Mouse (Mus musculus): ENCODE results near the gene Dlg2. TPM values are rescaled to one million over a fixed set of nuclear protein-coding genes. Genes with fewer than 3 reads are reported as not detected.

The Dlg2 gene
- polyA plus RNA-seq, 1 experiment from 2014 or later, result 6.3 TPM

GRCm38 (mm10) chr7:92095198-92095597, 1618.7 kb downstream of the Dlg2 start:
- no peak overlapping the region for H3K9ac ChIP-seq (ENCODE audit: low read length)
- no peaks in the 10 kb centered on the region for H3K4me1 ChIP-seq (replicated peaks; ENCODE audit: control insufficient read depth, insufficient read depth, low read length)
- no peak overlapping the region for H3K4me2 ChIP-seq (ENCODE audit: low read length)
- H3K27me3 ChIP-seq (replicated peaks; ENCODE audit: control insufficient read depth, insufficient read depth, low read length), result no peaks in the 10 kb centered on the region
- WGBS, result 71% methylated on average over 3 of the region's 3 CpGs
- no peaks in the 10 kb centered on the region for H3K9me3 ChIP-seq (ENCODE audit: control insufficient read depth, low read length)
- no peak for DNase-seq (ENCODE audit: low spot score)
- H3K36me3 ChIP-seq (ENCODE audit: control insufficient read depth, insufficient read depth, low read length), result no peaks in the 10 kb centered on the region
- H3K4me3 ChIP-seq (ENCODE audit: low read depth, low read length), result no peak overlapping the region
- ATAC-seq (replicated peaks; ENCODE audit: low FRiP score, low TSS enrichment, low read depth), result no peak
- no peak overlapping the region for H3K27ac ChIP-seq (ENCODE audit: low read depth)

- ATAC-seq (replicated peaks; ENCODE audit: low FRiP score, low TSS enrichment, low read depth) (no peak), DNase-seq (ENCODE audit: low spot score) (no peak)
- Histone ChIP-seq H3K36me3 (ENCODE audit: control insufficient read depth, insufficient read depth, low read length) (no peaks in the 10 kb centered on the region), H3K27ac (ENCODE audit: low read depth) (no peak overlapping the region), H3K4me2 (ENCODE audit: low read length) (no peak overlapping the region), H3K9ac (ENCODE audit: low read length) (no peak overlapping the region), H3K9me3 (ENCODE audit: control insufficient read depth, low read length) (no peaks in the 10 kb centered on the region), H3K4me3 (ENCODE audit: low read depth, low read length) (no peak overlapping the region), H3K4me1 (replicated peaks; ENCODE audit: control insufficient read depth, insufficient read depth, low read length) (no peaks in the 10 kb centered on the region), H3K27me3 (replicated peaks; ENCODE audit: control insufficient read depth, insufficient read depth, low read length) (peaks cover 4% of the 10 kb centered on the region; the same call in 1 of the 2 replicates)
- WGBS, result 94% methylated on average over 2 of the region's 2 CpGs
Measured at GRCm38 (mm10) chr7:92100847-92101246, 1624.4 kb downstream of the Dlg2 start.

- Histone ChIP-seq H3K27me3 (replicated peaks; ENCODE audit: control insufficient read depth, insufficient read depth, low read length) (peaks cover 4% of the 10 kb centered on the region; the same call in 1 of the 2 replicates), H3K4me2 (ENCODE audit: low read length) (no peak overlapping the region), H3K9me3 (ENCODE audit: control insufficient read depth, low read length) (no peaks in the 10 kb centered on the region), H3K27ac (ENCODE audit: low read depth) (no peak overlapping the region), H3K4me3 (ENCODE audit: low read depth, low read length) (no peak overlapping the region), H3K9ac (ENCODE audit: low read length) (no peak overlapping the region), H3K36me3 (ENCODE audit: control insufficient read depth, insufficient read depth, low read length) (no peaks in the 10 kb centered on the region), H3K4me1 (replicated peaks; ENCODE audit: control insufficient read depth, insufficient read depth, low read length) (no peaks in the 10 kb centered on the region)
- WGBS, result 18% methylated on average over 4 of the region's 4 CpGs
- ATAC-seq (replicated peaks; ENCODE audit: low FRiP score, low TSS enrichment, low read depth), result peak; percentile 81; the same call in 1 of the 2 replicates
- peak; percentile 80 for DNase-seq (ENCODE audit: low spot score)
Measured at GRCm38 (mm10) chr7:92102892-92103543, 1626.5 kb downstream of the Dlg2 start.

- H3K4me2 ChIP-seq (ENCODE audit: low read length), result no peak overlapping the region
- no peaks in the 10 kb centered on the region for H3K4me1 ChIP-seq (replicated peaks; ENCODE audit: control insufficient read depth, insufficient read depth, low read length)
- no peak overlapping the region for H3K27ac ChIP-seq (ENCODE audit: low read depth)
- no peaks in the 10 kb centered on the region for H3K9me3 ChIP-seq (ENCODE audit: control insufficient read depth, low read length)
- H3K9ac ChIP-seq (ENCODE audit: low read length), result no peak overlapping the region
- H3K27me3 ChIP-seq (replicated peaks; ENCODE audit: control insufficient read depth, insufficient read depth, low read length), result peaks cover 4% of the 10 kb centered on the region; the same call in 1 of the 2 replicates
- no peak for DNase-seq (ENCODE audit: low spot score)
- no peaks in the 10 kb centered on the region for H3K36me3 ChIP-seq (ENCODE audit: control insufficient read depth, insufficient read depth, low read length)
- 39% methylated on average over 2 of the region's 2 CpGs for WGBS
- no peak overlapping the region for H3K4me3 ChIP-seq (ENCODE audit: low read depth, low read length)
- no peak for ATAC-seq (replicated peaks; ENCODE audit: low FRiP score, low TSS enrichment, low read depth)
Measured at GRCm38 (mm10) chr7:92105477-92105876, 1629.0 kb downstream of the Dlg2 start.

GRCm38 (mm10) chr7:92105956-92106355, 1629.5 kb downstream of the Dlg2 start:
- H3K4me2 ChIP-seq (ENCODE audit: low read length), result no peak overlapping the region
- H3K27me3 ChIP-seq (replicated peaks; ENCODE audit: control insufficient read depth, insufficient read depth, low read length), result peaks cover 4% of the 10 kb centered on the region; the same call in 1 of the 2 replicates
- 91% methylated on average over 2 of the region's 2 CpGs for WGBS
- no peak overlapping the region for H3K4me3 ChIP-seq (ENCODE audit: low read depth, low read length)
- H3K9me3 ChIP-seq (ENCODE audit: control insufficient read depth, low read length), result no peaks in the 10 kb centered on the region
- no peak overlapping the region for H3K9ac ChIP-seq (ENCODE audit: low read length)
- no peaks in the 10 kb centered on the region for H3K36me3 ChIP-seq (ENCODE audit: control insufficient read depth, insufficient read depth, low read length)
- no peak for ATAC-seq (replicated peaks; ENCODE audit: low FRiP score, low TSS enrichment, low read depth)
- no peak overlapping the region for H3K27ac ChIP-seq (ENCODE audit: low read depth)
- H3K4me1 ChIP-seq (replicated peaks; ENCODE audit: control insufficient read depth, insufficient read depth, low read length), result no peaks in the 10 kb centered on the region
- DNase-seq (ENCODE audit: low spot score), result no peak

GRCm38 (mm10) chr7:92113065-92113464, 1636.6 kb downstream of the Dlg2 start:
- ATAC-seq (replicated peaks; ENCODE audit: low FRiP score, low TSS enrichment, low read depth) (no peak), DNase-seq (ENCODE audit: low spot score) (no peak)
- Histone ChIP-seq H3K4me3 (ENCODE audit: low read depth, low read length) (no peak overlapping the region), H3K27me3 (replicated peaks; ENCODE audit: control insufficient read depth, insufficient read depth, low read length) (no peaks in the 10 kb centered on the region), H3K4me2 (ENCODE audit: low read length) (no peak overlapping the region), H3K36me3 (ENCODE audit: control insufficient read depth, insufficient read depth, low read length) (no peaks in the 10 kb centered on the region), H3K9me3 (ENCODE audit: control insufficient read depth, low read length) (no peaks in the 10 kb centered on the region), H3K27ac (ENCODE audit: low read depth) (no peak overlapping the region), H3K4me1 (replicated peaks; ENCODE audit: control insufficient read depth, insufficient read depth, low read length) (no peaks in the 10 kb centered on the region), H3K9ac (ENCODE audit: low read length) (no peak overlapping the region)
- 92% methylated on average over 4 of the region's 4 CpGs for WGBS

- H3K9me3 ChIP-seq (ENCODE audit: control insufficient read depth, low read length), result no peaks in the 10 kb centered on the region
- DNase-seq (ENCODE audit: low spot score) (no peak), ATAC-seq (replicated peaks; ENCODE audit: low FRiP score, low TSS enrichment, low read depth) (no peak)
- H3K4me3 ChIP-seq (ENCODE audit: low read depth, low read length), result no peak overlapping the region
- WGBS, result 83% methylated on average over 5 of the region's 5 CpGs
- H3K27me3 ChIP-seq (replicated peaks; ENCODE audit: control insufficient read depth, insufficient read depth, low read length), result no peaks in the 10 kb centered on the region
- H3K36me3 ChIP-seq (ENCODE audit: control insufficient read depth, insufficient read depth, low read length), result no peaks in the 10 kb centered on the region
- H3K4me1 ChIP-seq (replicated peaks; ENCODE audit: control insufficient read depth, insufficient read depth, low read length), result no peaks in the 10 kb centered on the region
- H3K27ac ChIP-seq (ENCODE audit: low read depth), result no peak overlapping the region
- H3K4me2 ChIP-seq (ENCODE audit: low read length), result no peak overlapping the region
- no peak overlapping the region for H3K9ac ChIP-seq (ENCODE audit: low read length)
Measured at GRCm38 (mm10) chr7:92115237-92115871, 1638.9 kb downstream of the Dlg2 start.

GRCm38 (mm10) chr7:92123276-92123675, 1646.8 kb downstream of the Dlg2 start:
- no peak overlapping the region for H3K4me2 ChIP-seq (ENCODE audit: low read length)
- H3K4me3 ChIP-seq (ENCODE audit: low read depth, low read length), result no peak overlapping the region
- H3K27ac ChIP-seq (ENCODE audit: low read depth), result no peak overlapping the region
- 68% methylated on average over 2 of the region's 2 CpGs for WGBS
- no peak overlapping the region for H3K9ac ChIP-seq (ENCODE audit: low read length)
- H3K27me3 ChIP-seq (replicated peaks; ENCODE audit: control insufficient read depth, insufficient read depth, low read length), result no peaks in the 10 kb centered on the region
- no peaks in the 10 kb centered on the region for H3K4me1 ChIP-seq (replicated peaks; ENCODE audit: control insufficient read depth, insufficient read depth, low read length)
- ATAC-seq (replicated peaks; ENCODE audit: low FRiP score, low TSS enrichment, low read depth), result no peak
- H3K36me3 ChIP-seq (ENCODE audit: control insufficient read depth, insufficient read depth, low read length), result no peaks in the 10 kb centered on the region
- no peak for DNase-seq (ENCODE audit: low spot score)
- no peaks in the 10 kb centered on the region for H3K9me3 ChIP-seq (ENCODE audit: control insufficient read depth, low read length)

- Histone ChIP-seq H3K4me3 (ENCODE audit: low read depth, low read length) (no peak overlapping the region), H3K36me3 (ENCODE audit: control insufficient read depth, insufficient read depth, low read length) (no peaks in the 10 kb centered on the region), H3K27ac (ENCODE audit: low read depth) (no peak overlapping the region), H3K27me3 (replicated peaks; ENCODE audit: control insufficient read depth, insufficient read depth, low read length) (no peaks in the 10 kb centered on the region), H3K4me2 (ENCODE audit: low read length) (no peak overlapping the region), H3K4me1 (replicated peaks; ENCODE audit: control insufficient read depth, insufficient read depth, low read length) (no peaks in the 10 kb centered on the region), H3K9me3 (ENCODE audit: control insufficient read depth, low read length) (no peaks in the 10 kb centered on the region), H3K9ac (ENCODE audit: low read length) (no peak overlapping the region)
- ATAC-seq (replicated peaks; ENCODE audit: low FRiP score, low TSS enrichment, low read depth), result no peak
- WGBS, result 38% methylated on average over 3 of the region's 3 CpGs
- DNase-seq (ENCODE audit: low spot score), result no peak
Measured at GRCm38 (mm10) chr7:92125886-92126285, 1649.4 kb downstream of the Dlg2 start.

All from intestine, embryonic 14.5 days (tissue).